ENCODE assay signal across 26 mouse cellular contexts in genomic region chr2:135411675-135412074, GRCm38 (mm10).
A peak's percentile ranks its signal among the peaks of the same experiment; 100 is the strongest.
DNase-seq lines count a peak whose midpoint lies in the region; ATAC-seq and TF ChIP-seq lines count a peak whose summit lies in the region.
"Had no signal": no experiment of that assay in that cellular context is flagged by ENCODE, and none has a peak within 500 bp of the region (broad histone marks: within the 10 kb centered on the region; RNA-seq: fewer than 3 reads in every experiment).

No protein-coding gene starts in this region.

- peaks cover 20% of the 10 kb centered on the region for H3K4me1 ChIP-seq in heart, embryonic 13.5 days
- H3K4me1 ChIP-seq in lung, embryonic 14.5 days (ENCODE audit: insufficient read depth), result no peaks in the 10 kb centered on the region
- no peaks in the 10 kb centered on the region; the same call in 1 of the 2 replicates for H3K4me1 ChIP-seq in lung, adult 2 months (ENCODE audit: control insufficient read depth, insufficient read depth, low read length)
- H3K4me1 ChIP-seq in midbrain, embryonic 11.5 days (ENCODE audit: control insufficient read depth, insufficient read depth, low read length), result peaks cover 3% of the 10 kb centered on the region
- H3K4me1 ChIP-seq: embryonic facial prominence, embryonic 10.5 days; embryonic facial prominence, embryonic 12.5 days; forebrain, embryonic 13.5 days; forebrain, embryonic 15.5 days had no signal

- H3K4me2 ChIP-seq in heart, embryonic 13.5 days, result no peak overlapping the region
- no peak overlapping the region for H3K4me2 ChIP-seq in lung, embryonic 14.5 days
- no peak overlapping the region for H3K4me2 ChIP-seq in midbrain, embryonic 11.5 days
- H3K4me2 ChIP-seq: embryonic facial prominence, embryonic 12.5 days; forebrain, embryonic 13.5 days; forebrain, embryonic 15.5 days had no signal

- no peak overlapping the region for H3K4me3 ChIP-seq in heart, embryonic 13.5 days
- no peak overlapping the region for H3K4me3 ChIP-seq in lung, embryonic 14.5 days (ENCODE audit: low read depth, low read length)
- no peak overlapping the region for H3K4me3 ChIP-seq in lung, adult 2 months (replicated peaks; ENCODE audit: extremely low read depth, low read depth, low read length)
- no peak overlapping the region for H3K4me3 ChIP-seq in midbrain, embryonic 11.5 days (ENCODE audit: low read depth, low read length)
- H3K4me3 ChIP-seq: embryonic facial prominence, embryonic 10.5 days; embryonic facial prominence, embryonic 12.5 days; forebrain, embryonic 13.5 days; forebrain, embryonic 15.5 days had no signal

- intact Hi-C loops in heart, postnatal 10 days (cut with DNase I), result no loop called here

- no peaks in the 10 kb centered on the region for H3K9me3 ChIP-seq in heart, embryonic 13.5 days
- no peaks in the 10 kb centered on the region for H3K9me3 ChIP-seq in lung, embryonic 14.5 days (ENCODE audit: low read depth, low read length)
- no peaks in the 10 kb centered on the region for H3K9me3 ChIP-seq in midbrain, embryonic 11.5 days (ENCODE audit: control insufficient read depth, low read length)
- H3K9me3 ChIP-seq: embryonic facial prominence, embryonic 10.5 days; embryonic facial prominence, embryonic 12.5 days; forebrain, embryonic 13.5 days; forebrain, embryonic 15.5 days had no signal

- H3K27ac ChIP-seq in heart, embryonic 13.5 days (replicated peaks), result peak overlapping the region; percentile 39; the same call in 1 of the 2 replicates
- no peak overlapping the region for H3K27ac ChIP-seq in lung, embryonic 14.5 days (ENCODE audit: low read depth)
- H3K27ac ChIP-seq in midbrain, embryonic 11.5 days (ENCODE audit: low read depth, low read length), result no peak overlapping the region
- H3K27ac ChIP-seq: embryonic facial prominence, embryonic 10.5 days; embryonic facial prominence, embryonic 12.5 days; forebrain, embryonic 13.5 days; forebrain, embryonic 15.5 days had no signal

- no peak overlapping the region for H3K9ac ChIP-seq in heart, embryonic 13.5 days
- H3K9ac ChIP-seq in lung, embryonic 14.5 days, result no peak overlapping the region
- H3K9ac ChIP-seq in midbrain, embryonic 11.5 days (ENCODE audit: low read length), result no peak overlapping the region
- H3K9ac ChIP-seq: embryonic facial prominence, embryonic 12.5 days; forebrain, embryonic 13.5 days; forebrain, embryonic 15.5 days had no signal

- no peak for DNase-seq in heart, postnatal 10 days
- DNase-seq in lung, embryonic 14.5 days, result peak; percentile 46
- DNase-seq in lung, adult 2 months, result no peak
- no peak for DNase-seq in right cerebral cortex, postnatal 10 days (ENCODE audit: low spot score in 2 of 2)
- no peak for DNase-seq in midbrain, embryonic 11.5 days (ENCODE audit: low spot score, missing footprints)
- DNase-seq: adrenal gland, adult 8-10 months; adrenal gland, postnatal 14 days; adrenal gland, postnatal 36 days; B cell, adult 2 months; cerebellum, adult 11-12 months; cerebellum, adult 2 months; cerebellum, adult 9-10 months; cerebellum, postnatal 10 days; cerebellum, postnatal 25 days had no signal

- 23% methylated on average over 2 of the region's 2 CpGs for WGBS in heart, embryonic 13.5 days
- 13% methylated on average over 2 of the region's 2 CpGs for WGBS in lung, embryonic 14.5 days
- 12% methylated on average over 2 of the region's 2 CpGs for WGBS in lung, adult 2 months
- 56% methylated on average over 2 of the region's 2 CpGs for WGBS in midbrain, embryonic 11.5 days

- no peaks in the 10 kb centered on the region for H3K27me3 ChIP-seq in heart, embryonic 13.5 days (replicated peaks)
- no peaks in the 10 kb centered on the region for H3K27me3 ChIP-seq in lung, embryonic 14.5 days (ENCODE audit: insufficient read depth, low read length)
- no peaks in the 10 kb centered on the region for H3K27me3 ChIP-seq in midbrain, embryonic 11.5 days (ENCODE audit: control insufficient read depth, insufficient read depth, low read length)
- H3K27me3 ChIP-seq: CH12.LX; embryonic facial prominence, embryonic 12.5 days; forebrain, embryonic 13.5 days; forebrain, embryonic 15.5 days had no signal

- no peak for TF ChIP-seq POLR2A in lung, adult 2 months (IDR thresholded peaks at IDR 0.05; ENCODE audit: borderline replicate concordance, extremely low read depth, low read depth, low read length)

- TF ChIP-seq CTCF in lung, embryonic 14.5 days (IDR thresholded peaks at IDR 0.05; ENCODE audit: low read depth), result no peak
- TF ChIP-seq CTCF in lung, adult 2 months (IDR thresholded peaks at IDR 0.05; ENCODE audit: insufficient read depth, low read length), result no peak

- no peaks in the 10 kb centered on the region for H3K36me3 ChIP-seq in heart, embryonic 13.5 days
- H3K36me3 ChIP-seq in lung, embryonic 14.5 days (ENCODE audit: insufficient read depth), result no peaks in the 10 kb centered on the region
- no peaks in the 10 kb centered on the region for H3K36me3 ChIP-seq in midbrain, embryonic 11.5 days (ENCODE audit: control insufficient read depth, insufficient read depth, low read length)
- H3K36me3 ChIP-seq: embryonic facial prominence, embryonic 10.5 days; embryonic facial prominence, embryonic 12.5 days; forebrain, embryonic 15.5 days; G1E had no signal

- ATAC-seq in heart, embryonic 13.5 days (ENCODE audit: extremely low read depth, insufficient number of reproducible peaks, low FRiP score, low TSS enrichment), result no peak
- ATAC-seq in lung, embryonic 14.5 days (ENCODE audit: insufficient read depth), result peak; percentile 38; the same call in 1 of the 2 replicates
- peak; percentile 66 for ATAC-seq in common myeloid progenitor, adult 5-6 weeks (replicated peaks; ENCODE audit: low read depth, poor library complexity, severe bottlenecking)
- ATAC-seq in megakaryocyte, adult 5-6 weeks (ENCODE audit: poor library complexity, severe bottlenecking), result peak; percentile 68
- ATAC-seq in midbrain, embryonic 11.5 days (ENCODE audit: low FRiP score), result no peak
- ATAC-seq: activated CD4-positive, CD25-positive, alpha-beta regulatory T cell, adult 4 months; CD4-positive, CD25-positive, alpha-beta regulatory T cell, adult 4 months; forebrain, embryonic 13.5 days; forebrain, embryonic 15.5 days; Patski had no signal

Comparison
In these comparisons a context has a peak if more than half of its experiments do, and no peak if none do; other contexts are left out.
1. ATAC-seq: peak in lung, embryonic 14.5 days (single experiment), common myeloid progenitor, adult 5-6 weeks (single experiment) and megakaryocyte, adult 5-6 weeks (single experiment); none in heart, embryonic 13.5 days (single experiment) and midbrain, embryonic 11.5 days (single experiment).